Mouse (Mus musculus): ENCODE data around the gene Vmn1r218. TPM values are rescaled to one million over a fixed set of nuclear protein-coding genes. Genes with fewer than 3 reads are reported as not detected.

The Vmn1r218 gene
- not detected for total RNA-seq (2023)

GRCm38 (mm10) chr13:23133099-23133498 is at the start of gene Vmn1r218:
Gene Vmn1r218, plus strand, starts transcription at chr13:23133155.

GRCm38 (mm10) chr13:23118126-23118525 is 14.8 kb upstream of the Vmn1r218 start, which contains the start of gene Vmn1r217:
Gene Vmn1r217, minus strand, starts transcription at chr13:23118226.

GRCm38 (mm10) chr13:23159012-23159411 is 26.1 kb downstream of the Vmn1r218 start, which contains the start of gene Vmn1r219:
Gene Vmn1r219, plus strand, starts transcription at chr13:23159312.

GRCm38 (mm10) chr13:23187875-23188274 is 54.9 kb downstream of the Vmn1r218 start, which contains the start of gene Vmn1r220:
Gene Vmn1r220, minus strand, starts transcription at chr13:23187975.

Other genes with a start within 250 kb of the Vmn1r218 start
- gene Vmn1r212, start 248.9 kb upstream of the Vmn1r218 start, total RNA-seq (2023) = not detected
- gene Vmn1r213, start 125.5 kb upstream of the Vmn1r218 start, total RNA-seq (2023) = not detected
- not detected for gene Vmn1r214, start 102.7 kb upstream of the Vmn1r218 start, total RNA-seq (2023)
- not detected for gene Vmn1r215, start 65.1 kb upstream of the Vmn1r218 start, total RNA-seq (2023)
- gene Vmn1r217, start 14.9 kb upstream of the Vmn1r218 start, total RNA-seq (2023) = not detected
- not detected for gene Vmn1r219, start 26.2 kb downstream of the Vmn1r218 start, total RNA-seq (2023)
- gene Vmn1r220, start 54.8 kb downstream of the Vmn1r218 start, total RNA-seq (2023) = not detected
- not detected for gene Vmn1r221, start 81.0 kb downstream of the Vmn1r218 start, total RNA-seq (2023)
- not detected for gene Vmn1r222, start 102.8 kb downstream of the Vmn1r218 start, total RNA-seq (2023)
- not detected for gene Vmn1r223, start 114.0 kb downstream of the Vmn1r218 start, total RNA-seq (2023)
- 10 to 100 TPM; 20.0 to 22.2 TPM for gene Zfp322a, start 236.1 kb downstream of the Vmn1r218 start, total RNA-seq (2023)

Data from T-cell, adult 66 days (primary cell).